Mouse (Mus musculus): ENCODE measurements around the gene Npcd. TPM values are rescaled to one million over a fixed set of nuclear protein-coding genes. Genes with fewer than 3 reads are reported as not detected.

Npcd gene
- polyA plus RNA-seq, 1 experiment from 2014 or later, result not detected

DNA sequence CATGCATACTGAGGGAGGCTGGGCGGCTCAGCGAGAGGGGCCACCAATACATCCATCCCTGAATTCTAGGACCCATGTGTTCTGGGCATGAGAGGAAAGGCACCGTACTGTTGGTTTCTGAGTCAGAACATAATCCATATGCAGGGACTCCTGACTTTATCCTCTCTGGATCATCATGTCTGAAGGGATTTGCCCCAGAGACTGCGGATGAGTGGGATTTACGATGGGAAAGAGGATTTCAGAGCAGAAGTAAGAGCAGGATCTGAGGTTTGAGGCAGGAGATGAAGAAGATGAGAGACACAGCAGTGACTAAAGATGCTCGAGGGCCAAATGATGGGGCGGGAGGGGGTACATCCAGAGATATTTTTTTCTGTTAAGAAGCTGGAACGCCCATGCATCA, 39.5 kb upstream of the Npcd start:
- Histone ChIP-seq H3K27ac (ENCODE audit: low read length) (no peak overlapping the region), H3K9me3 (ENCODE audit: control insufficient read depth, low read length) (0 out of 2 replicates have a peak, but pooled peaks cover 3% of the 10 kb centered on the region), H3K27me3 (replicated peaks; ENCODE audit: control insufficient read depth, insufficient read depth, low read length) (no peaks in the 10 kb centered on the region), H3K36me3 (ENCODE audit: control insufficient read depth, insufficient read depth, low read length) (no peaks in the 10 kb centered on the region), H3K4me3 (ENCODE audit: low read length) (no peak overlapping the region), H3K9ac (ENCODE audit: low read depth, low read length) (no peak overlapping the region), H3K4me1 (ENCODE audit: control insufficient read depth, insufficient read depth, low read length) (0 out of 2 replicates have a peak, but pooled peaks cover 2% of the 10 kb centered on the region), H3K4me2 (ENCODE audit: low read depth, low read length) (no peak overlapping the region)
- 91% methylated on average over 8 of the region's 8 CpGs for WGBS
- no peak for ATAC-seq

DNA sequence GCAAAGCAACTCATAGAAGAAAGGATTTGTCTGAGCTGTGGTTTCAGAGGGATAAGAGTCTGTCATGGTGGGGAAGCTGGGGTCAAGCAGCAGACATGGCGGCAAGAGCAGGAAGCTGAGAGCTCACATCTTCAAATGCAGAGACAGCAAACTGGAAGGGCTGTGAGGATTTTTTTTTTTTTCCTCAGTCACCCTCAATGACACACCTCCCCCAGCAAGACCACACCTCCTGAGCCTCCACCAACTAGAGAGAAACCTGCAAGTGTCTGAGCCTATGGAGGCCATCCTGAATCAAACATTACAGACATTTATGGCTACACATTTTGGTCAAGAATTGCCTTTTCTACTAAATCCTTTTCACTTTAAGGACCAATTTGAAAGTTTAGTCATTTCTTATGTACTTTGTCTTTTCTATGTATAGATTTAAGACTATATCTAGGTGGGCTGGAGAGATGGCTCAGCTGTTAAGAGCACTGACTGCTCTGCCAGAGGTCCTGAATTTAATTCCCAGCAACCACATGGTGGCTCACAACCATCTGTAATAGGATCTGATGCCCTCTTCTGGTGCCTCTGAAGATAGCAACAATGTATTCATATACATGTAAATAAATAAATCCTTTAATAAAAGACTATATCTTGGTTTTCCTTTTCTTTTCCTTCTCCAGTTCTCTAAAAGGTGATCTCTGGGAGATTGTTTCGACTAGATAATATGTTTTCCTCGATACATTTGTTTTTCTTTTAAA, 33.4 kb upstream of the Npcd start:
- Histone ChIP-seq H3K27me3 (replicated peaks; ENCODE audit: control insufficient read depth, insufficient read depth, low read length) (no peaks in the 10 kb centered on the region), H3K27ac (ENCODE audit: low read length) (no peak overlapping the region), H3K9me3 (ENCODE audit: control insufficient read depth, low read length) (0 out of 2 replicates have a peak, but pooled peaks cover 3% of the 10 kb centered on the region), H3K4me2 (ENCODE audit: low read depth, low read length) (no peak overlapping the region), H3K4me3 (ENCODE audit: low read length) (no peak overlapping the region), H3K9ac (ENCODE audit: low read depth, low read length) (no peak overlapping the region), H3K36me3 (ENCODE audit: control insufficient read depth, insufficient read depth, low read length) (no peaks in the 10 kb centered on the region), H3K4me1 (ENCODE audit: control insufficient read depth, insufficient read depth, low read length) (no peaks in the 10 kb centered on the region)
- ATAC-seq, result no peak
- WGBS, result 83% methylated on average over 3 of the region's 3 CpGs

DNA sequence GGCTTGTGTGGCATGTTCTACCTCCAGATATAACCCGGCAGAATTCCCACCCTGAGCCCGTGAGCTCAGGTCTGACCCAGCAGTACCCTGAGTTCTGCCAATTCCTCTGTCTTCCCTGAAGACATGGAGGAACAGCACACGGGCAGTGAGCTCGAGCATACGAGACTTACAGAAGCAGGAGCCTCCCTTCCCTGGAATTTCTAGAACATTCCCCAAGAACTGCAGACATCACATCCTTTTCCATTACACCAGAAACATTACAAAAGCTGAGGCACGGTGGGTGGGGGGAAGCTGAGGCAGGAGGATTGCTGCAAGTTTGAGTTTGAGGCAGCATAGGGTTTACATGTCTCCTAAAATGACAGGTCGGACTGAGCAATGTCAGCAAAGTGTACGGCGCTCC, 25.8 kb upstream of the Npcd start:
- no peaks in the 10 kb centered on the region for H3K4me1 ChIP-seq (ENCODE audit: control insufficient read depth, insufficient read depth, low read length)
- H3K4me3 ChIP-seq (ENCODE audit: low read length), result no peak overlapping the region
- H3K9me3 ChIP-seq (ENCODE audit: control insufficient read depth, low read length), result no peaks in the 10 kb centered on the region
- no peak overlapping the region for H3K4me2 ChIP-seq (ENCODE audit: low read depth, low read length)
- H3K27me3 ChIP-seq (replicated peaks; ENCODE audit: control insufficient read depth, insufficient read depth, low read length), result no peaks in the 10 kb centered on the region
- H3K9ac ChIP-seq (ENCODE audit: low read depth, low read length), result no peak overlapping the region
- H3K27ac ChIP-seq (ENCODE audit: low read length), result no peak overlapping the region
- 88% methylated on average over 9 of the region's 9 CpGs for WGBS
- H3K36me3 ChIP-seq (ENCODE audit: control insufficient read depth, insufficient read depth, low read length), result no peaks in the 10 kb centered on the region
- ATAC-seq, result no peak

DNA sequence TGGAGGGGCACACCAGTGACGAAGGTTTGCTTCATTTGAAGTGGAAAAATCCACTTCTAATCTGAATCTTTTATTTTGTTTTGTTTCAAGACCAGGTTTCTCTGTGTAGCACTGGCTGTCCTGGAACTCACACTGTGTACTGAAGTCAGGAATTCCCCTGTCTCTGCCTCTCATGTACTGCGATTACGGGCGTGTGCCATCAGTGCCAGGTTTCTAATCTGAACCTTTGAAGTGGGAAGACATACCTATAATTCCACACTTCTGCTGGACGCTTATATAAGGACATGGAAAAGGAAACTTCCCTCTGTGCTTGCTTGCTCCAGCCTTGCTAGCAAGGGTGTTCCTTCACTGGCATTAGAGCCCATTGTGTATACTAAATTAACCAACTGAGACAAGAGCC, 24.9 kb upstream of the Npcd start:
- no peak overlapping the region for H3K4me3 ChIP-seq (ENCODE audit: low read length)
- no peaks in the 10 kb centered on the region for H3K27me3 ChIP-seq (replicated peaks; ENCODE audit: control insufficient read depth, insufficient read depth, low read length)
- H3K4me1 ChIP-seq (ENCODE audit: control insufficient read depth, insufficient read depth, low read length), result no peaks in the 10 kb centered on the region
- ATAC-seq, result no peak
- no peaks in the 10 kb centered on the region for H3K9me3 ChIP-seq (ENCODE audit: control insufficient read depth, low read length)
- no peaks in the 10 kb centered on the region for H3K36me3 ChIP-seq (ENCODE audit: control insufficient read depth, insufficient read depth, low read length)
- 81% methylated on average over 5 of the region's 5 CpGs for WGBS
- H3K4me2 ChIP-seq (ENCODE audit: low read depth, low read length), result no peak overlapping the region
- H3K27ac ChIP-seq (ENCODE audit: low read length), result no peak overlapping the region
- H3K9ac ChIP-seq (ENCODE audit: low read depth, low read length), result no peak overlapping the region

DNA sequence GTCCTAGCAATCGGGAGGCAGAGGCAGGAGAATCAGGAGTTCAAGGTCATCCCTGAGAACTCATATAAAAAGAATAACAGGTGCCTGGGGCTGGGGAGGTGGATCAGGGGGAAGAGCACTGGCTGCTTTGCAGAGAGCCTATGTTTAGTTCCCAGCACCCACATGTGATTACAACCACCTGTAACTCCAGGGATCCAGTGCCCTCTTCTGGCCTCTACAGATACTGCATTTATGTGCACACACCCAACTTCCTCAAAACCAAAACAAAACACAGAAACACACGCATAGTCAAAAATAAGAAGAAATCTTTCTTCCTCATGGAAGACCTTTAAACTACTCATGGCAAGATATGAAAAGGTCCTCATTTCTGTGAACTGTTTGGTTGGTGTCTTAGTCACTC, 16.1 kb upstream of the Npcd start:
- ATAC-seq, result no peak
- 95% methylated on average over 2 of the region's 2 CpGs for WGBS
- no peak overlapping the region for H3K9ac ChIP-seq (ENCODE audit: low read depth, low read length)

DNA sequence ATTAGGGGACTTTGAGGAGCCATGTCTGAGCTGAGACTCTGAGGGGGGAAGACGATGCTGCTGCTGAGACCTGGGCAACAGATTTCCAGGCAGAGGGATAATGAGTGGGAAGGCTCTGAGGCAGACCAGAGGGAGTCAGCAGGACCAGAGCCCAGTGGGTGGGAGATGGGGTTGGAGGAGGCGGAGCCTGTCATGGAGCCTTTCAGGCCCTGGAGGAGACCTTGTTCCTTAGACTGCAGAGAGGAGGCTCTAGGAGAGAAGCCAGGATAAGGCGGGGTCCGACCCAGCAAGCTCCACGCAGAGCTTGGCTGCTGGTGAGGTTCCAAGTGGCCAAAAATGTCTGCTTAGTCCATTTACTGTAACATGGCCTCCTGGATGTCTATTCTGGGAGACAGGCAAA, 13.1 kb upstream of the Npcd start:
- Histone ChIP-seq H3K4me1 (ENCODE audit: control insufficient read depth, insufficient read depth, low read length) (peaks cover 6% of the 10 kb centered on the region; the same call in 1 of the 2 replicates), H3K4me3 (ENCODE audit: low read length) (no peak overlapping the region), H3K27me3 (replicated peaks; ENCODE audit: control insufficient read depth, insufficient read depth, low read length) (no peaks in the 10 kb centered on the region), H3K4me2 (ENCODE audit: low read depth, low read length) (no peak overlapping the region), H3K27ac (ENCODE audit: low read length) (peak overlapping the region; percentile 26; the same call in 1 of the 2 replicates), H3K9ac (ENCODE audit: low read depth, low read length) (no peak overlapping the region), H3K9me3 (ENCODE audit: control insufficient read depth, low read length) (no peaks in the 10 kb centered on the region), H3K36me3 (ENCODE audit: control insufficient read depth, insufficient read depth, low read length) (no peaks in the 10 kb centered on the region)
- ATAC-seq, result peak; percentile 73
- WGBS, result 30% methylated on average over 5 of the region's 5 CpGs

More for the DNA sequence above, 16.1 kb upstream of the Npcd start:
- H3K27ac ChIP-seq (ENCODE audit: low read length), result no peak overlapping the region
- no peaks in the 10 kb centered on the region for H3K9me3 ChIP-seq (ENCODE audit: control insufficient read depth, low read length)
- no peak overlapping the region for H3K4me2 ChIP-seq (ENCODE audit: low read depth, low read length)
- H3K27me3 ChIP-seq (replicated peaks; ENCODE audit: control insufficient read depth, insufficient read depth, low read length), result no peaks in the 10 kb centered on the region
- H3K36me3 ChIP-seq (ENCODE audit: control insufficient read depth, insufficient read depth, low read length), result no peaks in the 10 kb centered on the region
- H3K4me3 ChIP-seq (ENCODE audit: low read length), result no peak overlapping the region
- H3K4me1 ChIP-seq (ENCODE audit: control insufficient read depth, insufficient read depth, low read length), result peaks cover 6% of the 10 kb centered on the region; the same call in 1 of the 2 replicates

DNA sequence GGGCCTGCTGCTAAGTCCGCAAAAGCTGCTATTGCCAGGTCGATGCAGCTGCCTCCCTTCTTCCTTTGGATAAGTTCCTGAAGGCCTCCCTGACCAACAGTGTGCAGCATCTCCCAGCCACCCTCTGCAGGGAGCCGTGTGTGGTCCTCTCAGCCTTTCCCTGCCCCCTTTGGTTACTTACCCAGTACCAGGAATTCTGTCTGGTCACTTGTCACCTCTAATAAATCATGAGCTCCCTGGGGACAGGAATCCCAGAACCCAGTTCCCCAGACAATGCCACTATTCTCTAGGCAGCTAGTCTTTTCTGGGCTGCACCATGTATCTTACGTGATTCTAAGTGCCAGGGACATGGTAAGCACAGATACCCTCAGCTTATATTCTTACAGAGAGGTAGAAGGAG, 11.9 kb upstream of the Npcd start:
- ATAC-seq, result no peak
- Histone ChIP-seq H3K9me3 (ENCODE audit: control insufficient read depth, low read length) (no peaks in the 10 kb centered on the region), H3K9ac (ENCODE audit: low read depth, low read length) (no peak overlapping the region), H3K27me3 (replicated peaks; ENCODE audit: control insufficient read depth, insufficient read depth, low read length) (no peaks in the 10 kb centered on the region), H3K36me3 (ENCODE audit: control insufficient read depth, insufficient read depth, low read length) (no peaks in the 10 kb centered on the region), H3K27ac (ENCODE audit: low read length) (no peak overlapping the region), H3K4me3 (ENCODE audit: low read length) (no peak overlapping the region), H3K4me1 (ENCODE audit: control insufficient read depth, insufficient read depth, low read length) (peaks cover 6% of the 10 kb centered on the region; the same call in 1 of the 2 replicates), H3K4me2 (ENCODE audit: low read depth, low read length) (no peak overlapping the region)
- 57% methylated on average over 4 of the region's 4 CpGs for WGBS

DNA sequence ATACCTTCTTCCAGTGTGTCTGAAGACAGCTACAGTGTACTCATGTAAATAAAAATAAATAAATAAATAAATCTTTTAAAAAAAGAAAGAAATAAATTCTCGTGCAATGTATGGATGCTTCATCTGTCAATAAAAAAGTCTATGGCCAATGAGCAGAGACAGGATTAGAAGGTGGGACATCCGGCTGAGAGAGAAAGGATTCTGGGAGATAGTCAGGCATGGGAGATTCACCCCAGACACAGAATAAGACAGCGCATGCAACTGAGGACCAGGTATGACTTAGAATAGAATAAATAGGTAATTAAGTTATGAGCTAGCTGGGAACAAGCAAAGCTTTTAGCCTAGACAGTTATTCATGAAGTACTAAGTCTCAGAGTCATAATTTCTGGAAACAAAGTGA, 8.9 kb upstream of the Npcd start:
- ATAC-seq, result no peak
- H3K4me3 ChIP-seq (ENCODE audit: low read length), result no peak overlapping the region
- 83% methylated on average over 3 of the region's 3 CpGs for WGBS
- H3K36me3 ChIP-seq (ENCODE audit: control insufficient read depth, insufficient read depth, low read length), result no peaks in the 10 kb centered on the region
- H3K4me2 ChIP-seq (ENCODE audit: low read depth, low read length), result no peak overlapping the region
- no peaks in the 10 kb centered on the region for H3K9me3 ChIP-seq (ENCODE audit: control insufficient read depth, low read length)
- H3K27me3 ChIP-seq (replicated peaks; ENCODE audit: control insufficient read depth, insufficient read depth, low read length), result no peaks in the 10 kb centered on the region
- H3K27ac ChIP-seq (ENCODE audit: low read length), result no peak overlapping the region
- H3K9ac ChIP-seq (ENCODE audit: low read depth, low read length), result no peak overlapping the region
- H3K4me1 ChIP-seq (ENCODE audit: control insufficient read depth, insufficient read depth, low read length), result peaks cover 6% of the 10 kb centered on the region; the same call in 1 of the 2 replicates

DNA sequence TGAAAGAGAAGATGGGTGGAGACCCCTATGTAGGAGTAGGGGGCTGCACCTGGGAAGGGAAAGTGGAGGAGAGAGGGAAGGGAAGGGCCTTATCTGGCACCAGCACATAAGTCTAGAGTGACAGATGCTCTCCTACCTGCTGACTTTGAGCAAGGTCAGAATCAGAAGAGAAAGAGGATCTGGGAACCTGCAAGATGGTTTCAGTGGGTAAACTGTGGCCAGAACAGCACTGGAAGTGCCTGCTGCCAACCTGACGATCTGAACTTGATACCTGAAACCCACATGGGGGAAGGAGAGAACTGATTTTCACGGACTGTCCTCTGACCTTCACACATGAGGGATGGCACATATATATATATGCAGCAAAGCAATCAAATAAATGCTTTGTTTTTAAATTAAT, 6.2 kb upstream of the Npcd start:
- H3K4me1 ChIP-seq (ENCODE audit: control insufficient read depth, insufficient read depth, low read length), result no peaks in the 10 kb centered on the region
- no peaks in the 10 kb centered on the region for H3K9me3 ChIP-seq (ENCODE audit: control insufficient read depth, low read length)
- WGBS, result 59% methylated on average over 2 of the region's 2 CpGs
- no peak for ATAC-seq
- no peak overlapping the region for H3K4me3 ChIP-seq (ENCODE audit: low read length)
- no peak overlapping the region for H3K4me2 ChIP-seq (ENCODE audit: low read depth, low read length)
- H3K36me3 ChIP-seq (ENCODE audit: control insufficient read depth, insufficient read depth, low read length), result no peaks in the 10 kb centered on the region
- no peaks in the 10 kb centered on the region for H3K27me3 ChIP-seq (replicated peaks; ENCODE audit: control insufficient read depth, insufficient read depth, low read length)
- no peak overlapping the region for H3K27ac ChIP-seq (ENCODE audit: low read length)
- no peak overlapping the region for H3K9ac ChIP-seq (ENCODE audit: low read depth, low read length)

DNA sequence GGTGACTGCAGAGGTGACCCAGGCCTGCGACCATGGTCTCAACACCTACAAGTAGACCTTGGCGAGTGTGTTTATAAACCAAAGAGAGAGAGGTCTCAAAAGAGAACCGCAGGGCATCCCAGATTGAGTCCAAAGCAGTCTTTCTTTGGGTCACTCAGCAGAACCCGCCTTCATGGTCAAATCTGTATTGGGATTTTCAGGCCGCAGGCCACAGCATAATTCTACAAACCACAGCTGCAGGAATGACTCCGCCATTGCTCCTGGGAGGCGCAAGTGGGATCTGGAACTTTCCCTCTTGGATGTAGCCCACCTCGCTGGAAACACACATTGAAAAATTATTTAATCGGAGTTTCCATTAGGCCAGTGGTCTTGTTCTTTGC, 834 bp upstream of the Npcd start:
- H3K9me3 ChIP-seq (ENCODE audit: control insufficient read depth, low read length), result no peaks in the 10 kb centered on the region
- 53% methylated on average over 9 of the region's 9 CpGs for WGBS
- 0 out of 2 replicates have a peak overlapping the region, but pooled peaks have one; percentile 24 for H3K9ac ChIP-seq (ENCODE audit: low read depth, low read length)
- no peaks in the 10 kb centered on the region for H3K27me3 ChIP-seq (replicated peaks; ENCODE audit: control insufficient read depth, insufficient read depth, low read length)
- peaks cover 14% of the 10 kb centered on the region for H3K4me1 ChIP-seq (ENCODE audit: control insufficient read depth, insufficient read depth, low read length)
- no peaks in the 10 kb centered on the region for H3K36me3 ChIP-seq (ENCODE audit: control insufficient read depth, insufficient read depth, low read length)
- peak overlapping the region; percentile 95 for H3K4me2 ChIP-seq (ENCODE audit: low read depth, low read length)
- no peak overlapping the region for H3K4me3 ChIP-seq (ENCODE audit: low read length)
- no peak for ATAC-seq
- H3K27ac ChIP-seq (ENCODE audit: low read length), result peak overlapping the region; percentile 81

All from intestine, embryonic 16.5 days (tissue).